27 mouse cellular contexts compared by ENCODE assay signal in the genomic region with DNA sequence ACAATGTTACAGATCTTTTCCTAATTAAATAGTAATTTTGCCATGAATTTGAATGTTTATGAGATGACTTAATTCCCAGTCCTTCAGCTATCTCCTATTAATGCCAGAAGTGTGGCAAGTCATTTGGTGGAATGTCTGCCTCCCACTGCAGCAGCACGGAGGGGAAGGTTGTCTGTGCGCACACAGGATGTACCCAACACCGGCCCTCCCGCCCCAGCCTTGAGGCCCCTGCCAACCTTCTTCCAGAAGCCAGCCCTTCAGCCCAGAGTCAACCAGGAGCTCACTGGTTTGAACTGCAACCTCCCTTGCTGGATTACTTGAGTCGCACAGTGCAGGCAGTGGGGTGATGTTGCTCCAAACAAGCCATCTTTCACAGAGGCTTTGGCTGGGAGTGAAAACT.
A peak's percentile ranks its signal among the peaks of the same experiment; 100 is the strongest.
DNase-seq lines count a peak whose midpoint lies in the region; ATAC-seq lines count a peak whose summit lies in the region.
"Had no signal": no experiment of that assay in that cellular context is flagged by ENCODE, and none has a peak within 500 bp of the region (broad histone marks: within the 10 kb centered on the region; RNA-seq: fewer than 3 reads in every experiment).

No protein-coding gene starts in this region.

- no peaks in the 10 kb centered on the region for H3K4me1 ChIP-seq in kidney, embryonic 16.5 days (ENCODE audit: insufficient read depth, low read length)
- H3K4me1 ChIP-seq in neural tube, embryonic 13.5 days (replicated peaks) = 0 out of 2 replicates have a peak, but pooled peaks cover 3% of the 10 kb centered on the region
- H3K4me1 ChIP-seq: embryonic facial prominence, embryonic 10.5 days; embryonic facial prominence, embryonic 13.5 days; forebrain, embryonic 12.5 days; forebrain, embryonic 15.5 days; hindbrain, embryonic 10.5 days; hindbrain, embryonic 15.5 days had no signal

- no peak overlapping the region for H3K4me3 ChIP-seq in kidney, embryonic 16.5 days (ENCODE audit: low read length)
- H3K4me3 ChIP-seq in neural tube, embryonic 13.5 days = no peak overlapping the region
- H3K4me3 ChIP-seq: embryonic facial prominence, embryonic 10.5 days; embryonic facial prominence, embryonic 13.5 days; erythroblast, embryonic 14.5 days; forebrain, embryonic 12.5 days; forebrain, embryonic 15.5 days; hindbrain, embryonic 10.5 days; hindbrain, embryonic 15.5 days had no signal

- no peaks in the 10 kb centered on the region for H3K27me3 ChIP-seq in kidney, embryonic 16.5 days (ENCODE audit: insufficient read depth, low read length)
- H3K27me3 ChIP-seq in neural tube, embryonic 13.5 days = no peaks in the 10 kb centered on the region
- H3K27me3 ChIP-seq: embryonic facial prominence, embryonic 13.5 days; forebrain, embryonic 12.5 days; forebrain, embryonic 15.5 days; hindbrain, embryonic 15.5 days had no signal

- intact Hi-C loops in heart, postnatal 14 days (cut with DNase I) = no loop called here

- ATAC-seq in kidney, embryonic 16.5 days (ENCODE audit: low FRiP score, low TSS enrichment) = 0 out of 2 replicates have a peak, but pooled peaks have one; percentile 31
- peak; percentile 43; the same call in 1 of the 2 replicates for ATAC-seq in neural tube, embryonic 13.5 days (ENCODE audit: low read depth)
- ATAC-seq: activated CD4-positive, CD25-positive, alpha-beta regulatory T cell, adult 4 months; forebrain, embryonic 15.5 days had no signal

- no peak overlapping the region for H3K4me2 ChIP-seq in kidney, embryonic 16.5 days (replicated peaks; ENCODE audit: low read depth, low read length)
- no peak overlapping the region for H3K4me2 ChIP-seq in neural tube, embryonic 13.5 days
- H3K4me2 ChIP-seq: embryonic facial prominence, embryonic 13.5 days; forebrain, embryonic 12.5 days; forebrain, embryonic 15.5 days; heart, embryonic 11.5 days; hindbrain, embryonic 15.5 days had no signal

- H3K9me3 ChIP-seq in kidney, embryonic 16.5 days (ENCODE audit: low read length) = no peaks in the 10 kb centered on the region
- no peaks in the 10 kb centered on the region for H3K9me3 ChIP-seq in neural tube, embryonic 13.5 days
- H3K9me3 ChIP-seq: embryonic facial prominence, embryonic 10.5 days; embryonic facial prominence, embryonic 13.5 days; forebrain, embryonic 12.5 days; forebrain, embryonic 15.5 days; hindbrain, embryonic 10.5 days; hindbrain, embryonic 15.5 days had no signal

- 80% methylated on average over 5 of the region's 5 CpGs for WGBS in kidney, embryonic 16.5 days
- 84% methylated on average over 5 of the region's 5 CpGs for WGBS in neural tube, embryonic 13.5 days

- H3K36me3 ChIP-seq in kidney, embryonic 16.5 days (ENCODE audit: insufficient read depth, low read length) = peaks cover 39% of the 10 kb centered on the region
- H3K36me3 ChIP-seq in neural tube, embryonic 13.5 days = peaks cover 40% of the 10 kb centered on the region

- no peak overlapping the region for H3K9ac ChIP-seq in kidney, embryonic 16.5 days (replicated peaks; ENCODE audit: low read length)
- H3K9ac ChIP-seq in neural tube, embryonic 13.5 days = no peak overlapping the region
- H3K9ac ChIP-seq: embryonic facial prominence, embryonic 13.5 days; forebrain, embryonic 12.5 days; forebrain, embryonic 15.5 days; hindbrain, embryonic 15.5 days had no signal

- peak; percentile 81 for DNase-seq in heart, adult 11 months
- DNase-seq in heart, postnatal 14 days = no peak
- no peak for DNase-seq in kidney, postnatal 10 days
- DNase-seq in testis, postnatal 10 days (ENCODE audit: low spot score) = peak; percentile 62
- no peak for DNase-seq in left cerebral cortex, adult 8-10 months (ENCODE audit: low spot score in 2 of 2)
- DNase-seq in left cerebral cortex, adult 11 months (ENCODE audit: low spot score) = no peak
- DNase-seq: adrenal gland, adult 8-10 months; adrenal gland, postnatal 25 days; cerebellum, adult 11-12 months; cerebellum, adult 8-10 months; cerebellum, postnatal 10 days; cerebellum, postnatal 36 days; embryo, embryonic 11 days; gastrocnemius, postnatal 10 days; gastrocnemius, postnatal 36 days; heart, postnatal 36 days had no signal

- no peak overlapping the region for H3K27ac ChIP-seq in kidney, embryonic 16.5 days (ENCODE audit: low read length)
- 0 out of 2 replicates have a peak overlapping the region, but pooled peaks have one; percentile 29 for H3K27ac ChIP-seq in neural tube, embryonic 13.5 days (replicated peaks)
- H3K27ac ChIP-seq: embryonic facial prominence, embryonic 10.5 days; embryonic facial prominence, embryonic 13.5 days; forebrain, embryonic 12.5 days; forebrain, embryonic 15.5 days; hindbrain, embryonic 10.5 days; hindbrain, embryonic 15.5 days had no signal

Comparison
In these comparisons a context has a peak if more than half of its experiments do, and no peak if none do; other contexts are left out.
1. DNase-seq: peak in heart, adult 11 months (single experiment) and testis, postnatal 10 days (single experiment); none in heart, postnatal 14 days (0 of 2), kidney, postnatal 10 days (single experiment), left cerebral cortex, adult 8-10 months (0 of 2) and left cerebral cortex, adult 11 months (single experiment).